Mouse (Mus musculus) limb, embryonic 10.5 days (tissue): ENCODE results near the gene Bmp6. TPM values are rescaled to one million over a fixed set of nuclear protein-coding genes. Genes with fewer than 3 reads are reported as not detected.
A peak's percentile ranks its signal among the peaks of the same experiment; 100 is the strongest.

ENCODE experiments used
- DNase-seq: peaks from one replicate; pipeline ENCODE4 v3.0.0-alpha.2; 2017; ENCODE audit warnings: low spot score
- H3K27ac ChIP-seq: fragments of 300-500 bp; sonication (generic); 2 replicates; pipeline ENCODE4 v1.5.1; 2016; ENCODE audit warnings: mild to moderate bottlenecking
- H3K27me3 ChIP-seq: fragments of 300-500 bp; sonication (generic); 2 replicates; pipeline ENCODE4 v1.6.1; 2016; ENCODE audit warnings: low read depth, mild to moderate bottlenecking; ENCODE audit not compliant: poor library complexity, severe bottlenecking
- H3K36me3 ChIP-seq: fragments of 300-500 bp; sonication (generic); 2 replicates; pipeline ENCODE4 v1.6.1; 2016; ENCODE audit warnings: mild to moderate bottlenecking, moderate library complexity
- H3K4me1 ChIP-seq: fragments of 300-500 bp; sonication (generic); 2 replicates; pipeline ENCODE4 v1.6.1; 2016
- H3K4me3 ChIP-seq: fragments of 300-500 bp; sonication (generic); 2 replicates; pipeline ENCODE4 v1.5.1; 2016; ENCODE audit warnings: mild to moderate bottlenecking, moderate library complexity
- H3K9me3 ChIP-seq: fragments of 300-500 bp; sonication (generic); replicated peaks from 2 replicates; pipeline ENCODE4 v1.6.1; 2016; ENCODE audit warnings: mild to moderate bottlenecking
- WGBS: fragments of 180-500 bp; shearing (Covaris S2); methylation state at CpG from one replicate; pipeline ENCODE4 v1.1.7; 2016; 5-methylcytosine and 5-hydroxymethylcytosine counted together
- polyA plus RNA-seq: library from polyadenylated mRNA; unstranded; fragments of >200 nt; fragmentation: Nextera tagmentation; extraction: Ambion mirVana; gene quantifications from 2 replicates; pipeline ENCODE4 v1.2.1, GENCODE M21; 2016

Gene Bmp6
- polyA plus RNA-seq, 1 experiment from 2014 or later, result 0.30 TPM

GRCm38 (mm10) chr13:38408636-38409035 is 63.7 kb downstream of the Bmp6 start:
- no peak for DNase-seq
- Histone ChIP-seq H3K4me1 (peaks cover 15% of the 10 kb centered on the region), H3K27ac (no peak overlapping the region), H3K9me3 (no peaks in the 10 kb centered on the region), H3K4me3 (no peak overlapping the region), H3K36me3 (no peaks in the 10 kb centered on the region), H3K27me3 (no peaks in the 10 kb centered on the region)
- WGBS, result 68% methylated on average over 3 of the region's 3 CpGs

- Histone ChIP-seq H3K4me1 (peaks cover 15% of the 10 kb centered on the region), H3K27ac (no peak overlapping the region), H3K36me3 (no peaks in the 10 kb centered on the region), H3K27me3 (no peaks in the 10 kb centered on the region), H3K9me3 (no peaks in the 10 kb centered on the region), H3K4me3 (no peak overlapping the region)
- no peak for DNase-seq
- 36% methylated on average over 15 of the region's 15 CpGs for WGBS
Observed at GRCm38 (mm10) chr13:38410322-38410865, 65.5 kb downstream of the Bmp6 start.

- DNase-seq, result no peak
- WGBS, result 86% methylated on average over 7 of the region's 7 CpGs
- Histone ChIP-seq H3K4me3 (no peak overlapping the region), H3K27ac (no peak overlapping the region), H3K9me3 (no peaks in the 10 kb centered on the region), H3K36me3 (no peaks in the 10 kb centered on the region), H3K27me3 (no peaks in the 10 kb centered on the region), H3K4me1 (no peaks in the 10 kb centered on the region)
Observed at GRCm38 (mm10) chr13:38419781-38420180, 74.9 kb downstream of the Bmp6 start.

GRCm38 (mm10) chr13:38422491-38422890 is 77.6 kb downstream of the Bmp6 start:
- Histone ChIP-seq H3K27me3 (no peaks in the 10 kb centered on the region), H3K9me3 (no peaks in the 10 kb centered on the region), H3K27ac (no peak overlapping the region), H3K4me1 (no peaks in the 10 kb centered on the region), H3K4me3 (no peak overlapping the region), H3K36me3 (no peaks in the 10 kb centered on the region)
- no peak for DNase-seq
- WGBS, result 91% methylated on average over 5 of the region's 5 CpGs

GRCm38 (mm10) chr13:38425294-38425693 is 80.4 kb downstream of the Bmp6 start:
- no peaks in the 10 kb centered on the region for H3K9me3 ChIP-seq
- no peaks in the 10 kb centered on the region for H3K27me3 ChIP-seq
- 90% methylated on average over 6 of the region's 6 CpGs for WGBS
- H3K36me3 ChIP-seq, result no peaks in the 10 kb centered on the region
- DNase-seq, result no peak
- H3K4me1 ChIP-seq, result no peaks in the 10 kb centered on the region
- no peak overlapping the region for H3K4me3 ChIP-seq
- H3K27ac ChIP-seq, result no peak overlapping the region

- Histone ChIP-seq H3K4me3 (no peak overlapping the region), H3K4me1 (no peaks in the 10 kb centered on the region), H3K27me3 (no peaks in the 10 kb centered on the region), H3K27ac (no peak overlapping the region), H3K36me3 (no peaks in the 10 kb centered on the region), H3K9me3 (no peaks in the 10 kb centered on the region)
- 86% methylated on average over 8 of the region's 8 CpGs for WGBS
- no peak for DNase-seq
Observed at GRCm38 (mm10) chr13:38429671-38430070, 84.8 kb downstream of the Bmp6 start.

- Histone ChIP-seq H3K27me3 (no peaks in the 10 kb centered on the region), H3K27ac (no peak overlapping the region), H3K4me1 (no peaks in the 10 kb centered on the region), H3K36me3 (no peaks in the 10 kb centered on the region), H3K9me3 (no peaks in the 10 kb centered on the region), H3K4me3 (no peak overlapping the region)
- DNase-seq, result no peak
- 89% methylated on average over 6 of the region's 6 CpGs for WGBS
Observed at GRCm38 (mm10) chr13:38430075-38430474, 85.2 kb downstream of the Bmp6 start.

GRCm38 (mm10) chr13:38434831-38435230 is 89.9 kb downstream of the Bmp6 start:
- Histone ChIP-seq H3K4me1 (no peaks in the 10 kb centered on the region), H3K9me3 (no peaks in the 10 kb centered on the region), H3K4me3 (no peak overlapping the region), H3K27ac (no peak overlapping the region), H3K36me3 (no peaks in the 10 kb centered on the region), H3K27me3 (no peaks in the 10 kb centered on the region)
- DNase-seq, result no peak
- 95% methylated on average over 5 of the region's 5 CpGs for WGBS

- 37% methylated on average over 5 of the region's 5 CpGs for WGBS
Observed at GRCm38 (mm10) chr13:38437930-38438329, 93.0 kb downstream of the Bmp6 start.

GRCm38 (mm10) chr13:38440240-38440639 is 95.3 kb downstream of the Bmp6 start:
- Histone ChIP-seq H3K9me3 (no peaks in the 10 kb centered on the region), H3K4me3 (no peak overlapping the region), H3K27ac (no peak overlapping the region), H3K36me3 (no peaks in the 10 kb centered on the region), H3K4me1 (no peaks in the 10 kb centered on the region), H3K27me3 (no peaks in the 10 kb centered on the region)
- DNase-seq, result no peak
- 91% methylated on average over 10 of the region's 10 CpGs for WGBS

More at GRCm38 (mm10) chr13:38437930-38438329, 93.0 kb downstream of the Bmp6 start:
- Histone ChIP-seq H3K27ac (no peak overlapping the region), H3K4me3 (no peak overlapping the region), H3K9me3 (no peaks in the 10 kb centered on the region), H3K4me1 (no peaks in the 10 kb centered on the region), H3K27me3 (no peaks in the 10 kb centered on the region), H3K36me3 (no peaks in the 10 kb centered on the region)
- DNase-seq, result peak; percentile 37

GRCm38 (mm10) chr13:38448516-38449015 is 103.7 kb downstream of the Bmp6 start:
- 80% methylated on average over 6 of the region's 6 CpGs for WGBS

GRCm38 (mm10) chr13:38450051-38450971 is 105.4 kb downstream of the Bmp6 start:
- H3K36me3 ChIP-seq, result no peaks in the 10 kb centered on the region
- WGBS, result 77% methylated on average over 20 of the region's 20 CpGs
- H3K27ac ChIP-seq, result no peak overlapping the region
- no peaks in the 10 kb centered on the region for H3K27me3 ChIP-seq
- peaks cover 19% of the 10 kb centered on the region for H3K4me1 ChIP-seq
- H3K9me3 ChIP-seq, result no peaks in the 10 kb centered on the region
- no peak overlapping the region for H3K4me3 ChIP-seq
- DNase-seq, result no peak

More at GRCm38 (mm10) chr13:38448516-38449015, 103.7 kb downstream of the Bmp6 start:
- no peaks in the 10 kb centered on the region for H3K27me3 ChIP-seq
- no peak overlapping the region for H3K4me3 ChIP-seq
- no peak for DNase-seq
- no peaks in the 10 kb centered on the region for H3K9me3 ChIP-seq
- H3K4me1 ChIP-seq, result peaks cover 13% of the 10 kb centered on the region
- no peak overlapping the region for H3K27ac ChIP-seq
- H3K36me3 ChIP-seq, result no peaks in the 10 kb centered on the region

- Histone ChIP-seq H3K27ac (no peak overlapping the region), H3K27me3 (no peaks in the 10 kb centered on the region), H3K4me1 (peaks cover 19% of the 10 kb centered on the region), H3K9me3 (no peaks in the 10 kb centered on the region), H3K4me3 (no peak overlapping the region), H3K36me3 (no peaks in the 10 kb centered on the region)
- DNase-seq, result no peak
- 74% methylated on average over 5 of the region's 5 CpGs for WGBS
Observed at GRCm38 (mm10) chr13:38451446-38451845, 106.5 kb downstream of the Bmp6 start.
